Mouse (Mus musculus) spleen, adult 2 months (tissue): ENCODE measurements around the gene Dnase1l1. TPM values are rescaled to one million over a fixed set of nuclear protein-coding genes. Genes with fewer than 3 reads are reported as not detected.

Source experiments
- DNase-seq, 2 experiments: peaks; one replicate each; pipeline versions ENCODE4 v3.0.0 to v3.0.0-alpha.2; 2012 to 2021; ENCODE audit warnings: low spot score in 2 of 2, low read depth in 1 of 2
- H3K27ac ChIP-seq: fragments of 200-500 bp; 2 replicates; pipeline ENCODE4 v1.5.1; 2012; ENCODE audit warnings: low read length, inconsistent platforms; ENCODE audit not compliant: insufficient read depth
- H3K27me3 ChIP-seq: fragments of 200-500 bp; 2 replicates; pipeline ENCODE4 v1.6.1; 2012; ENCODE audit warnings: mild to moderate bottlenecking, moderate library complexity, low read length, inconsistent platforms; ENCODE audit not compliant: control insufficient read depth, insufficient read depth
- H3K36me3 ChIP-seq: fragments of 200-500 bp; 2 replicates; pipeline ENCODE4 v1.6.1; 2012; ENCODE audit warnings: mild to moderate bottlenecking, low read length, inconsistent platforms; ENCODE audit not compliant: control insufficient read depth, insufficient read depth
- H3K4me1 ChIP-seq: fragments of 200-500 bp; 2 replicates; pipeline ENCODE4 v1.6.1; 2011; ENCODE audit warnings: inconsistent platforms; ENCODE audit not compliant: control insufficient read depth, insufficient read depth, insufficient read length
- H3K4me3 ChIP-seq: fragments of 200-500 bp; 2 replicates; pipeline ENCODE4 v1.5.1; 2011; ENCODE audit warnings: mild to moderate bottlenecking, inconsistent platforms; ENCODE audit not compliant: insufficient read depth, insufficient read length; ENCODE audit errors: extremely low read depth
- CTCF ChIP-seq: fragments of 200-500 bp; IDR thresholded peaks from 2 replicates; pipeline ENCODE4 v1.5.1; 2011; ENCODE audit warnings: mild to moderate bottlenecking, inconsistent platforms; ENCODE audit not compliant: insufficient read depth, insufficient read length, insufficient replicate concordance; ENCODE audit errors: extremely low read depth
- POLR2A ChIP-seq: fragments of 200-500 bp; IDR thresholded peaks from 2 replicates; pipeline ENCODE4 v1.6.1; 2011; ENCODE audit warnings: low read depth, low read length, inconsistent platforms
- WGBS: fragments of 180-500 bp; shearing (Covaris S2); methylation state at CpG from one replicate; pipeline ENCODE4 v1.1.7; 2018; 5-methylcytosine and 5-hydroxymethylcytosine counted together
- polyA plus RNA-seq: library from polyadenylated mRNA; depleted of rRNA; stranded (reverse); fragments of >200 nt; gene quantifications from 2 replicates; pipeline ENCODE4 v1.2.3, GENCODE M21; 2012

Dnase1l1 gene
- polyA plus RNA-seq, 1 experiment: 14.0 TPM

DNA sequence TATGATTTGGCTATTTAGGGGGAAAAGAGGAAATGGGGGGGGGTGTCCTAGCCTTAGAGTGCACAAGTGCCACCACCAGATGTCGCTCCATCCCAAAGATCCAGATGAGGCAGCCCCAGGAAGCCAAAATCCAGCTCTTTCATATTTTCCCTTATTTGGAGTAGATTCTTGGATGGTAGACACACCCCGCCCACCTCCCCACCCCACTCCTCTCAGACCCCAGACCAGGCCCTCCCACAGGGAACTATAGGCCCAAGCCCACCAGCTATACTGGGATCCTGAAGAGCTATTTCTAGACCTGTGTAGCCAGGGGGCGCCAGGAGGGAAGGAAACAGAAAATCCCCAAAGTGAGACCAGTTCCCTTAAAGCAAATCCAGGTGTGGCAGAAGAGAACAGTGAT is 33.5 kb downstream of the Dnase1l1 start:
- Histone ChIP-seq H3K4me1 (peaks cover 6% of the 10 kb centered on the region), H3K4me3 (peak overlapping the region; percentile 63), H3K27me3 (no peaks in the 10 kb centered on the region), H3K36me3 (no peaks in the 10 kb centered on the region), H3K27ac (peak overlapping the region; percentile 91)
- DNase-seq: peak in 1 of 2 experiments; percentile 47
- 18% methylated on average over 3 of the region's 3 CpGs for WGBS
- TF ChIP-seq POLR2A (no peak), CTCF (peak; percentile 43; the same call in 1 of the 2 replicates)

DNA sequence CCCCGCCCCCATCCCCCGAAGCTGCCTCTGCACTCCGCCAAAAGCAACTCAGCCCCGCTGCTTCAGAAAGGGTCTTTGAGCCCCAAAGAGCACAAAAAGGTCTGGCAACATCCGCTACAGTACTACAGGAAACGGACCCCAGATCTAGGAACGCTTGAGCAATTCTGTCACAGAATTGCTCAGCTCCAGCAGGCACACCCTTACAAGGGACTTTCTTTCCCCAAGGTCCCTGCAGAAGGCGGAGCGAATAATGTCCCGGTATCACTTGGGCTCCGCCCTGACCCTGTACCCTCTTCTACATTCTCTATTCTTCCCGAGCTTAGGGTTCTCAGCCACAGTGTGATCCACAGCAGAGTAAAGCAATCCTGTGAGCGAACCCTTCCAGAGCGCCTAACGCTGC is 35.4 kb downstream of the Dnase1l1 start:
- Histone ChIP-seq H3K4me3 (peak overlapping the region; percentile 59; the same call in 1 of the 2 replicates), H3K27me3 (no peaks in the 10 kb centered on the region), H3K27ac (peak overlapping the region; percentile 76), H3K36me3 (peaks cover 10% of the 10 kb centered on the region), H3K4me1 (peaks cover 13% of the 10 kb centered on the region)
- peak in 1 of 2 experiments; percentile 43 for DNase-seq
- no peak; the same call in 1 of the 2 replicates for TF ChIP-seq POLR2A
- no peak for TF ChIP-seq CTCF
- WGBS: 27% methylated on average over 15 of the region's 15 CpGs

DNA sequence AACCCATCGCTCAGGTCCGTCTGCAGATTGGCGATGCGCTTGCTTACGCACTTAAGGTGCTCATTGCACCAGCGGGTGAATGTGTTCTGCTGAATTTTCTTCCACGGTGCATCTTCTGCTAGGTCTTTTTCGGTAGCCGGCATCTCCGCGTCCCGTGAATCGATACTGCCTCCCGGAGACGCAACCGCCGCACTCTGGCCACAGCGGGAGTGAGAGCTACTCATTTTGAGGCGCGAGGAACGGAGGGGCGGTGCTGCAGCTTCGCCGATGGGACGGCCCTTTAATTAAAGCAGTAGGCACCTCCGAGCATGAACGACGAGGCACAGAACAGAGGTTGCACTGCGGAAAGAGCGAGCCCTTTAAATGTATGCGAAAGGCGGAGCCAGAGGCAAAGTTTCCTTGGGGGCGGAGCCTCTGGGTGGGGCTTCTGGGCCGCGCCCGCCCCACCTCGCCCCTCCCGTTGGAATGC is 35.9 kb downstream of the Dnase1l1 start:
- Histone ChIP-seq H3K27ac (peak overlapping the region; percentile 96), H3K27me3 (no peaks in the 10 kb centered on the region), H3K4me1 (peaks cover 13% of the 10 kb centered on the region), H3K4me3 (peak overlapping the region; percentile 78), H3K36me3 (peaks cover 14% of the 10 kb centered on the region)
- DNase-seq: peak; percentile 77 to 80
- WGBS: 25% methylated on average over 38 of the region's 38 CpGs
- no peak for TF ChIP-seq CTCF
- peak; percentile 95 for TF ChIP-seq POLR2A

DNA sequence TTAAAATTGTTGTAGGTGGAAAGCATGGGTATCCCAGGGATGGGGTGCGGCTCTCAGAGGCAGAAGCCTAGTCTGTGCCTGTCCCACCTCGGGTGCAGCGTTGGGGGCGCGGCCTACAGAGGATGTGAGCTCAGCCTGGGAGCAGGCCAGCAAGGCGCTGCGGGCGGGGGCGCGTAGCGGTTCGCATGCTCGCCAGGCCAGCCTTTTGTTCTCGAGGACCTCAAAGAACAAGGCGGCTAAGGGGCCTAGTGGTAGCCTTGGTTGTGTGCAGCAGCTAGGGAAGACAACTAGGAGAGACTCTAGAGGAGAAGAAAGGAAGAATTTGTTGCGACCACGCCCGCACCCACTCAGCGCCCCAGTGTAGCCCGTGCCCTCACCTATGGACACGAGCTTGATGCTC is 36.5 kb downstream of the Dnase1l1 start:
- Histone ChIP-seq H3K27me3 (no peaks in the 10 kb centered on the region), H3K27ac (peak overlapping the region; percentile 96), H3K4me1 (peaks cover 13% of the 10 kb centered on the region), H3K36me3 (peaks cover 19% of the 10 kb centered on the region), H3K4me3 (peak overlapping the region; percentile 78)
- 0 out of 2 replicates have a peak, but pooled peaks have one; percentile 8 for TF ChIP-seq POLR2A
- TF ChIP-seq CTCF: no peak
- DNase-seq: peak in 1 of 2 experiments; percentile 69
- 32% methylated on average over 21 of the region's 21 CpGs for WGBS

DNA sequence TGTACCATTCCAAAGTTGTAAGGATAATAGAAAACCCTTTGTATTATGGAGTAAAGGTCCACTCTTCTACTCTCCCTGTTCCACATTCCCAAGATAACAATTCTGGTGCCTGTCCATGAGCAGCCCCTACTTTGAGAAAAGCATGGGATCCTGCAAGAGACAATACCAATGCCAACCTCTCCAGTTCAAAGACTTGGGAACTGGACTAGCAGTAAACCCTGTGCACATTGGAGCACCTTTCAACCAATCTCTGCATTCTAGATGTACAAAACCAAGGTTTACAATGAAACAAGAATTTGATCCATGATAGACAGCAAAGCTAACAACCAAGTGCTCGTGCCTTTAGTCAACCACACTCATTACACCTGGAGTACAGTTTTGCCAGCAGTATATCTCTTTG is 37.0 kb downstream of the Dnase1l1 start:
- WGBS: 17% methylated on average over 1 of the region's 1 CpGs

DNA sequence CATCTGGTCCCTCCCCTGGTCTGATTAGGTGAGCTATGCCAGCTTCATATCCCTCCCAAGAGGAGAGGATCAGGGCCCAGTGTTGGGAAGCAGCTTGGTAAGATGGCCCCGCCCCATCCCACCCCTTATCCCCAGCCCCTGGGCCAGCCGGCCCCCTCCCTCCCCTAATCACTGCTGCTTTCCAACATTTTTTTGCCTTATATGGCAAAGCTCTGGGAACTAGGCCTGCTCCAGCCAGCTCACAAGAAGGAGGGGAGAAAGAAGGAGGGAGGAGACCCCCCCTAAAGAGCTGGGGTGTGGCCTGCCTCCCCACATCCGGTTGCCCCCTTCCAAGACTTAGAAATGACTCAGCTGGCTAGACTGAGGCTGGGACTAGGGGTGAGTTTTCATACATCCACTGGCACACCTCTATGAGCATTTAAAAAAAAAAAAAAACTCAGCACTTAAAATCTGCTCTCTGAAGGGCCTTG is 37.5 kb downstream of the Dnase1l1 start:
- TF ChIP-seq POLR2A (no peak), CTCF (no peak)
- Histone ChIP-seq H3K4me1 (peaks cover 8% of the 10 kb centered on the region), H3K36me3 (peaks cover 28% of the 10 kb centered on the region), H3K4me3 (peak overlapping the region; percentile 78), H3K27ac (peak overlapping the region; percentile 90), H3K27me3 (no peaks in the 10 kb centered on the region)
- WGBS: 38% methylated on average over 3 of the region's 3 CpGs
- DNase-seq: peak in 1 of 2 experiments; percentile 41

More for the DNA sequence above, 37.0 kb downstream of the Dnase1l1 start:
- peak overlapping the region; percentile 96 for H3K27ac ChIP-seq
- H3K4me1 ChIP-seq: peaks cover 11% of the 10 kb centered on the region
- peaks cover 24% of the 10 kb centered on the region for H3K36me3 ChIP-seq
- peak overlapping the region; percentile 78 for H3K4me3 ChIP-seq
- no peaks in the 10 kb centered on the region for H3K27me3 ChIP-seq
- DNase-seq: no peak
- TF ChIP-seq POLR2A: no peak
- TF ChIP-seq CTCF: no peak

DNA sequence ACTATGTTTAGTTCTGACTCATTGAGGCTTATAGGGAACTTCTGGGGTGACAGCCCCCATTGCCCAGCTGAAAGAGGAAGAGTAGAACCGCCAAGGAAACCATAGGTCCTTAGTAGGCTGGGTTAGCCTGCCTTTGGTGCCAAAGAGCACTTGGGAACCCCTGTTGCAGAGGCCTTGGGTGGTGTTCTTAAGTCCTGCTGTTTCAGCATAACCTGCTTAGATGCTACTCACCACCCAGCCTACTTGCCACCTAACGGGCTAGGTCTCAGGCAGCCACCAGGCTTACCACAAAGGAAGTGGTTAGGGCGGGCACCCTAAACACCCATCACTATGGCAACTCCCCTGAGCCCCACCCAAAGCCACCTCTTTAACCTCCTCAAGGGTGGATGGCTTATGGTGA is 38.3 kb downstream of the Dnase1l1 start:
- peaks cover 8% of the 10 kb centered on the region; the same call in 1 of the 2 replicates for H3K4me1 ChIP-seq
- H3K36me3 ChIP-seq: peaks cover 34% of the 10 kb centered on the region
- H3K27me3 ChIP-seq: no peaks in the 10 kb centered on the region
- peak overlapping the region; percentile 90 for H3K27ac ChIP-seq
- H3K4me3 ChIP-seq: peak overlapping the region; percentile 78
- TF ChIP-seq CTCF (no peak), POLR2A (no peak)
- peak; percentile 78 to 80 for DNase-seq
- WGBS: 27% methylated on average over 3 of the region's 3 CpGs
